Mouse (Mus musculus) C2C12 (cell line): ENCODE measurements around the gene BC004004. TPM values are rescaled to one million over a fixed set of nuclear protein-coding genes. Genes with fewer than 3 reads are reported as not detected.

ENCODE experiments used
- H3K27me3 ChIP-seq: one replicate; pipeline ENCODE4 v1.6.1; 2011; ENCODE audit not compliant: control insufficient read depth, insufficient read depth, insufficient read length
- H3K36me3 ChIP-seq: one replicate; pipeline ENCODE4 v1.6.1; 2011; ENCODE audit not compliant: control insufficient read depth, insufficient read depth
- H3K4me3 ChIP-seq: one replicate; pipeline ENCODE4 v1.5.1; 2011; ENCODE audit warnings: mild to moderate bottlenecking, control low read depth; ENCODE audit not compliant: poor library complexity, insufficient read depth, severe bottlenecking
- H3K79me2 ChIP-seq: one replicate; pipeline ENCODE4 v1.6.1; 2011; ENCODE audit not compliant: control insufficient read depth, insufficient read depth
- H3K79me3 ChIP-seq: one replicate; pipeline ENCODE4 v1.6.1; 2011; ENCODE audit warnings: low read depth, control low read depth
- H3ac ChIP-seq: one replicate; pipeline ENCODE3; 2011; ENCODE audit warnings: low read depth; ENCODE audit not compliant: control insufficient read depth, insufficient read length
- CEBPB ChIP-seq: IDR thresholded peaks from one replicate; pipeline ENCODE4 v1.6.1; 2011; ENCODE audit warnings: low read depth, mild to moderate bottlenecking, control low read depth, moderate library complexity
- CTCF ChIP-seq: IDR thresholded peaks from one replicate; pipeline ENCODE4 v1.5.1; 2011; ENCODE audit not compliant: control insufficient read depth, insufficient read depth, insufficient read length
- FOSL1 ChIP-seq: IDR thresholded peaks from one replicate; pipeline ENCODE4 v1.8.0; 2011; ENCODE audit warnings: mild to moderate bottlenecking, low read length; ENCODE audit not compliant: poor library complexity, insufficient read depth, severe bottlenecking
- MAX ChIP-seq: IDR thresholded peaks from one replicate; pipeline ENCODE4 v1.6.1; 2011; ENCODE audit warnings: mild to moderate bottlenecking, control low read depth
- MYOD1 ChIP-seq: IDR thresholded peaks from one replicate; pipeline ENCODE4 v1.6.1; 2011; ENCODE audit warnings: low read depth; ENCODE audit not compliant: control insufficient read depth, insufficient read length
- MYOG ChIP-seq: IDR thresholded peaks from one replicate; pipeline ENCODE4 v1.6.1; 2011; ENCODE audit not compliant: control insufficient read depth, insufficient read length; ENCODE audit errors: extremely low read depth
- USF1 ChIP-seq: IDR thresholded peaks from one replicate; pipeline ENCODE4 v1.6.1; 2011; ENCODE audit warnings: low read depth, mild to moderate bottlenecking, control low read depth, moderate library complexity
- polyA plus RNA-seq: library from polyadenylated mRNA; unstranded; fragments of >200 nt; fragmentation: generic; extraction: Trizol; gene quantifications from one replicate; pipeline ENCODE4 v1.2.1, GENCODE M21; 2012; ENCODE audit warnings: missing spikeins

Gene BC004004
- polyA plus RNA-seq, 1 experiment: 59.4 TPM

- H3K27me3 ChIP-seq: no peaks in the 10 kb centered on the region
- H3K36me3 ChIP-seq: peaks cover 46% of the 10 kb centered on the region
- H3K79me3 ChIP-seq: no peaks in the 10 kb centered on the region
- TF ChIP-seq CTCF (no peak), CEBPB (no peak), FOSL1 (no peak), MYOG (no peak), MYOD1 (no peak), USF1 (no peak), MAX (no peak)
- H3K79me2 ChIP-seq: no peaks in the 10 kb centered on the region
- H3ac ChIP-seq: no peak overlapping the region
- H3K4me3 ChIP-seq: no peak overlapping the region
Observed at GRCm38 (mm10) chr17:29332186-29332685, 63.6 kb downstream of the BC004004 start.

GRCm38 (mm10) chr17:29336266-29336990 is 67.8 kb downstream of the BC004004 start:
- no peak for TF ChIP-seq CTCF
- TF ChIP-seq USF1: no peak
- TF ChIP-seq MAX: no peak
- TF ChIP-seq MYOD1: no peak
- no peak for TF ChIP-seq CEBPB
- TF ChIP-seq FOSL1: no peak
- Histone ChIP-seq H3K4me3 (no peak overlapping the region), H3K79me3 (no peaks in the 10 kb centered on the region), H3K27me3 (no peaks in the 10 kb centered on the region), H3ac (no peak overlapping the region), H3K36me3 (peaks cover 61% of the 10 kb centered on the region), H3K79me2 (no peaks in the 10 kb centered on the region)

GRCm38 (mm10) chr17:29337979-29338823 is 69.6 kb downstream of the BC004004 start:
- Histone ChIP-seq H3K4me3 (no peak overlapping the region), H3K36me3 (peaks cover 54% of the 10 kb centered on the region), H3K27me3 (no peaks in the 10 kb centered on the region), H3ac (no peak overlapping the region), H3K79me3 (no peaks in the 10 kb centered on the region), H3K79me2 (peaks cover 11% of the 10 kb centered on the region)
- TF ChIP-seq FOSL1 (no peak), MYOG (no peak), USF1 (no peak), CEBPB (no peak), MAX (no peak), CTCF (no peak), MYOD1 (no peak)

DNA sequence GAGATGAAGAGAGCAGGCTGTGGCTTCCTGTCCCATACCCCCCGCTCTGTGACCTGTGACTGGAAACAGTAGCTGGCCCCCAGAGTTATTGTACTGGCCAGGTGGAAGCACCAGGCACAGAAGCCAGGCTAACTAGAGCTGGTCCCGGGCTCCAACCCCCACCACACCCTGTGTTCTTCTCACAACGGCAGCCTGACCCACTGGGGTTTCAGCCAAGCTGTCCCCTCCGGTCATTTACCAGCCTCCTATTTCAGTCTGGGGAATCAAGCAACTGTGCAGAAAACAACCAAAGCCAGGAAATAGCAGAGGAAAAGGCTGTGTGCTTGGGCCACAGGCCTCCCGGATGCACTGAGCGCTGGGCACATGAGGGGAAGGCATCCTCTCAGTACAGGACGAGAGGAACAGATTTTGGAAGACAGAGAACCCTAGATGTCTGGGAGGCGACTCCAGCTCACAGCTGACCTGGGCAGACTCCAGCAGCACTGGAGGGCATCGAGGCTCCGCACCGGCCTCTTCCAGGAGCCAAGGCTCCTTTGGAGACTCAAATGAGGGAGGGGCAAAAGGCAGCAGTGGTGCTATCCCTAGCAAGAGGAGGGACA is 70.7 kb downstream of the BC004004 start:
- H3K4me3 ChIP-seq: no peak overlapping the region
- H3K27me3 ChIP-seq: no peaks in the 10 kb centered on the region
- H3K79me3 ChIP-seq: peaks cover 6% of the 10 kb centered on the region
- no peak for TF ChIP-seq FOSL1
- TF ChIP-seq CEBPB: no peak
- no peak for TF ChIP-seq USF1
- TF ChIP-seq MYOD1: no peak
- TF ChIP-seq CTCF: no peak
- no peak for TF ChIP-seq MYOG
- no peak for TF ChIP-seq MAX
- H3K36me3 ChIP-seq: peaks cover 57% of the 10 kb centered on the region
- H3ac ChIP-seq: no peak overlapping the region
- H3K79me2 ChIP-seq: peaks cover 21% of the 10 kb centered on the region

- H3ac ChIP-seq: peak overlapping the region; percentile 21
- peaks cover 18% of the 10 kb centered on the region for H3K79me3 ChIP-seq
- peaks cover 34% of the 10 kb centered on the region for H3K79me2 ChIP-seq
- TF ChIP-seq MYOD1 (peak; percentile 68), USF1 (no peak), MAX (no peak), MYOG (no peak)
- H3K27me3 ChIP-seq: no peaks in the 10 kb centered on the region
- peaks cover 58% of the 10 kb centered on the region for H3K36me3 ChIP-seq
- no peak overlapping the region for H3K4me3 ChIP-seq
Observed at GRCm38 (mm10) chr17:29340406-29341261, 72.0 kb downstream of the BC004004 start.
